Mouse (Mus musculus) lung, embryonic 16.5 days (tissue): ENCODE results near the gene Gm45234. TPM values are rescaled to one million over a fixed set of nuclear protein-coding genes. Genes with fewer than 3 reads are reported as not detected.

Experiments used
- ATAC-seq: fragments of 200-750 bp; cut with Nextera tagmentation; 2 replicates; pipeline ENCODE4 v1.8.0; 2017; ENCODE audit warnings: low read depth, mild to moderate bottlenecking, moderate library complexity
- H3K27ac ChIP-seq: fragments of 300-500 bp; sonication (generic); 2 replicates; pipeline ENCODE4 v1.5.1; 2014; ENCODE audit warnings: mild to moderate bottlenecking, control low read depth, low read length
- H3K27me3 ChIP-seq: fragments of 300-500 bp; sonication (generic); 2 replicates; pipeline ENCODE4 v1.6.1; 2014; ENCODE audit warnings: low read depth, low read length, mixed read lengths; ENCODE audit not compliant: control insufficient read depth, insufficient read depth
- H3K36me3 ChIP-seq: fragments of 300-500 bp; sonication (generic); 2 replicates; pipeline ENCODE4 v1.6.1; 2014; ENCODE audit warnings: low read length; ENCODE audit not compliant: control insufficient read depth, insufficient read depth
- H3K4me1 ChIP-seq: fragments of 300-500 bp; sonication (generic); replicated peaks from 2 replicates; pipeline ENCODE4 v1.6.1; 2014; ENCODE audit warnings: low read length, mixed read lengths; ENCODE audit not compliant: control insufficient read depth, insufficient read depth
- H3K4me2 ChIP-seq: fragments of 300-500 bp; sonication (generic); 2 replicates; pipeline ENCODE4 v1.6.1; 2014; ENCODE audit warnings: low read depth, low read length, control low read depth
- H3K4me3 ChIP-seq: fragments of 300-500 bp; sonication (generic); 2 replicates; pipeline ENCODE4 v1.5.1; 2014; ENCODE audit warnings: mild to moderate bottlenecking, low read length, control low read depth
- H3K9ac ChIP-seq: fragments of 300-500 bp; sonication (generic); 2 replicates; pipeline ENCODE4 v1.6.1; 2014; ENCODE audit warnings: low read length, control low read depth
- H3K9me3 ChIP-seq: fragments of 300-500 bp; sonication (generic); 2 replicates; pipeline ENCODE4 v1.6.1; 2016; ENCODE audit warnings: low read length; ENCODE audit not compliant: control insufficient read depth
- WGBS: fragments of 180-500 bp; shearing (Covaris S2); extraction: QIAGEN DNeasy Blood & Tissue Kit; methylation state at CpG from one replicate; pipeline ENCODE4 v1.1.7; 2014; 5-methylcytosine and 5-hydroxymethylcytosine counted together
- polyA plus RNA-seq: library from polyadenylated mRNA; unstranded; fragments of >200 nt; fragmentation: Nextera tagmentation; extraction: Ambion mirVana; gene quantifications from 2 replicates; pipeline ENCODE4 v1.2.1, GENCODE M21; 2015

Gm45234 gene
- polyA plus RNA-seq, 1 experiment from 2014 or later, result not detected

DNA sequence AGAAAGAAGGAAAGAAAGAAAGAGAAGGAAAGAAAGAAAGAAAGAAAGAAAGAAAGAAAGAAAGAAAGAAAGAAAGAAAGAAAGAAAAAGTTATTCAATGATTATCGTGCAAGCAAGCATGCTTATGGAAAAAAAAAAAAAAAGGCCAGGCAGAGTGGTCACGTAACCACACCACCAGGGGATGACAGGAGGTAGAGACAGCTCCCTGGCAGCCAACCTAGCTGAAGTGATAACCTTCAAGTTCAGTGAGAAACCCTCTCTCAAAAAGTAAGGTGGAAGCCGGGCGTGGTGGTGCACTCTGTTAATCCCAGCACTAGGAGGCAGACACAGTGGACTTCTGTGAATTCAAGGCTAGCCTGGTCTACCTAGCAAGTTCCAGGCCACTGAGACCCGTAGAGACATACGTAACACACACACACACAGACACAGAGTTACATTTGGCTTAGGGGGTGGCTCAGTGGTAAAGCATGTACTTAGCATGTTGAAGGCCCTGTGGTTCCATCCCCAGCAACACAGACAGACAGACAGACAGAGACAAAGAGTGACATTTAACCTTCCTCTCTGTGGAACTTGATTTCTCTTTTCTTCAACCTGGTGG is 32.8 kb downstream of the Gm45234 start:
- no peaks in the 10 kb centered on the region for H3K27me3 ChIP-seq
- 76% methylated on average over 6 of the region's 6 CpGs for WGBS
- no peak overlapping the region for H3K4me2 ChIP-seq
- no peaks in the 10 kb centered on the region for H3K9me3 ChIP-seq
- no peak overlapping the region for H3K27ac ChIP-seq
- H3K4me3 ChIP-seq, result no peak overlapping the region
- no peak for ATAC-seq
- H3K4me1 ChIP-seq, result no peaks in the 10 kb centered on the region
- H3K9ac ChIP-seq, result no peak overlapping the region
- H3K36me3 ChIP-seq, result no peaks in the 10 kb centered on the region

DNA sequence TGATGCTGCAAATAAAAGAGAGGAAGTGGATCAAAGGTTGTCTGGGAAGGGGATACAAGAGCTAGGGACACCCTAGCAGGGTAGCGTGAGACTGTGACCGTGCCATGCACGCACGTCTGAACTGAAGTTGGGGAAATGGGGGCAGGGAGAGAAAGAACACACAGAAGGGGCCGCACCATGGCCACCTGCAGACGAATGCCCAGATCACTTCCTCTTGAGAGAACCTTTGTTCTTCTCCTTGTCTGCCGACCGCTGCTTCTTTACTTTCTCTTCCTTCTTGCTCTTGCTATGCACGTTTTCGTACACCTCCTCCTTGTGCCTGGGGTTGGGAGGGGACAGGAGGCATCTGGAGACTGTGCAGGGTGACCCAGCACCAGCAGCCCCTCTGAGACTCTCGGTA is 34.9 kb downstream of the Gm45234 start:
- Histone ChIP-seq H3K27me3 (no peaks in the 10 kb centered on the region), H3K27ac (no peak overlapping the region), H3K4me1 (no peaks in the 10 kb centered on the region), H3K36me3 (peaks cover 4% of the 10 kb centered on the region), H3K4me2 (peak overlapping the region; percentile 55), H3K4me3 (no peak overlapping the region; the same call in 1 of the 2 replicates), H3K9me3 (no peaks in the 10 kb centered on the region), H3K9ac (no peak overlapping the region)
- 51% methylated on average over 11 of the region's 11 CpGs for WGBS
- ATAC-seq, result no peak

DNA sequence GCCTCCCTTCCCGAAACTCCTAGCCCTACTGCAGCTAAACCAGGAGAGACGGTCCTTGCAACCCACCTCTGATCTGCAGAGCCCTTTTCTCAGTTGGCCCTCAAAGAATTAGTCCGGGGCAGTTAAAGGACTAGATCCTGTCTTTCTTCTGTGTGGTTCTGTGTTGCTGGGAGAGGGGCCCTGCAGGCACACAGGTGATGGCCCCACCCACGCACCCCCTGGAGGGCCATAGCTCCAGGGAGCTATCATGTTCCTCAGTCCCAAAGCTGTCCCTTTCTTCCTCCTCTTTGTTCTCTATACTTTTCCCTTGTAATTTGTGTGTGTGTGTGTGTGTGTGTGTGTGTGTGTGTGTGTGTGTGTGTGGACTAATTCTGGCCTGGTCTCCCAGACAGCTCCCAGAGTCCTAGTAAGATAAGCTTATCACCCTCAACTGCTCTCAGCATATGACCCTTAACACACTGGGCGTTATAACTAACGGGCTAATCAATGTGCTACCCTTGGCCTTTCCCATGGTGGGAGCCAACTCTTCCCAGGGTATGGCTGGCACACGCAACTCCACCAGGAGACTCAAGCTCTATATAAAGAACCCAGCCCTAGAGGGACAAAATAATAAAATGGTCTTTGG is 36.4 kb downstream of the Gm45234 start:
- Histone ChIP-seq H3K4me2 (peak overlapping the region; percentile 55), H3K36me3 (peaks cover 12% of the 10 kb centered on the region), H3K4me3 (peak overlapping the region; percentile 55), H3K9ac (peak overlapping the region; percentile 81), H3K27ac (peak overlapping the region; percentile 93), H3K27me3 (no peaks in the 10 kb centered on the region), H3K4me1 (no peaks in the 10 kb centered on the region), H3K9me3 (no peaks in the 10 kb centered on the region)
- peak; percentile 29; the same call in 1 of the 2 replicates for ATAC-seq
- WGBS, result 42% methylated on average over 7 of the region's 7 CpGs

GRCm38 (mm10) chr6:124718703-124719102 is 37.1 kb downstream of the Gm45234 start:
- Histone ChIP-seq H3K9me3 (no peaks in the 10 kb centered on the region), H3K4me2 (peak overlapping the region; percentile 55), H3K27me3 (no peaks in the 10 kb centered on the region), H3K4me1 (peaks cover 2% of the 10 kb centered on the region), H3K4me3 (peak overlapping the region; percentile 55), H3K9ac (peak overlapping the region; percentile 81), H3K27ac (peak overlapping the region; percentile 93), H3K36me3 (peaks cover 18% of the 10 kb centered on the region)
- 46% methylated on average over 15 of the region's 16 CpGs for WGBS
- ATAC-seq, result peak; percentile 87

- H3K9ac ChIP-seq, result peak overlapping the region; percentile 73
- H3K4me3 ChIP-seq, result peak overlapping the region; percentile 55
- H3K9me3 ChIP-seq, result no peaks in the 10 kb centered on the region
- H3K4me1 ChIP-seq, result peaks cover 9% of the 10 kb centered on the region
- H3K27me3 ChIP-seq, result no peaks in the 10 kb centered on the region
- H3K4me2 ChIP-seq, result peak overlapping the region; percentile 53
- H3K36me3 ChIP-seq, result peaks cover 18% of the 10 kb centered on the region
- H3K27ac ChIP-seq, result peak overlapping the region; percentile 93
- ATAC-seq, result no peak
- 55% methylated on average over 13 of the region's 13 CpGs for WGBS
These were observed 37.9 kb downstream of the Gm45234 start for GRCm38 (mm10) chr6:124717968-124718367.

DNA sequence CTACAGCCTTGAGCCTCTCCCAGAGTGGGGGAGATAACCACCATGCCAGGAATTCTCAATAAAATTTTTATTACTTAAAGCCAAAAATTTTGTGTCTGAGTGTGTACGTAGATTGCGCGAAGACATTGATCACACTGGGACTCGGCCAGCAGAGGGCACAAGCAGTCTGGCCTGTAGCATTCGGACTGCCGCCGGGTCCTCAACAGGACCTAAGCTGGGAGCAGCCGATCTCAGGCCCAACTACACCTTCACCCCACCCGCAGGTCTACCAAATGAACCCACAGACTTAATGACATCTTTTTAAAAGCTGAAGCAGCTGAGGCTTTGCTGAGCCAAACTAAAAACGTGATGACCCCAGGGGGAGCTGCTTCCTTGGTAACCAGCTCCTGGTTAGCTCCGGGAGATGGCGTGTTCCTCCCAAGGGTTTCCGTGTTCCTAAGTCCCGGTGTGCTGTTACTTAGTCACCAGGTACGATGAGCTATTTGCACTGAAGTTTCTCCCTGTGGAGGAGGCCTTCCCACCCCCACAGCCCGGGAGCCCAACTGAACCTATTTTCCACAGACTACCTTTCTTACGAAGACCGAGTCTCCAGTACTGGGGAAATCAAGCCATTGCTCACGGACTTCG is 38.8 kb downstream of the Gm45234 start:
- H3K4me1 ChIP-seq, result peaks cover 11% of the 10 kb centered on the region
- peak overlapping the region; percentile 51 for H3K27ac ChIP-seq
- H3K4me3 ChIP-seq, result peak overlapping the region; percentile 55
- H3K36me3 ChIP-seq, result peaks cover 18% of the 10 kb centered on the region
- peak overlapping the region; percentile 73; the same call in 1 of the 2 replicates for H3K9ac ChIP-seq
- H3K4me2 ChIP-seq, result peak overlapping the region; percentile 53
- H3K27me3 ChIP-seq, result no peaks in the 10 kb centered on the region
- 53% methylated on average over 20 of the region's 20 CpGs for WGBS
- H3K9me3 ChIP-seq, result no peaks in the 10 kb centered on the region
- no peak for ATAC-seq

DNA sequence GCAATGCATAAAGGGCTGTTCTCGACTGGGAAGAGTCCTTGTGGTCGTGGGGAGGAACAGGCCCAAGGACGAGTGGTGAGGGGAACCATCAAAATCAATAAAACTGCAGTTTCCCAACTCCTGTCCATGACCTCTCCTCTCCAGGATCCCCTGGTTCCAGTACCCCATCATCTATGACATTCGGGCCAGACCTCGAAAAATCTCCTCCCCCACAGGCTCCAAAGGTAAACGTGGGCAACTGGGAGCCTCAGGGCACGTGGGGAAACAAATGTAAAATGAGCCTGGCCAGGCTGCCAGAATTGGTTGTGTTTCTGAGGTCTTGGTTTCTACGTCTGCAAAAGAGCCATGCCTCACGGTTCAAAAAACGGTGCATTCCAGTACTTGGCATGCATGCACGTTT is 42.9 kb downstream of the Gm45234 start:
- ATAC-seq, result no peak
- Histone ChIP-seq H3K4me1 (peaks cover 23% of the 10 kb centered on the region), H3K36me3 (peaks cover 18% of the 10 kb centered on the region), H3K9me3 (no peaks in the 10 kb centered on the region), H3K27ac (no peak overlapping the region; the same call in 1 of the 2 replicates), H3K27me3 (no peaks in the 10 kb centered on the region), H3K4me2 (peak overlapping the region; percentile 76), H3K4me3 (peak overlapping the region; percentile 69), H3K9ac (peak overlapping the region; percentile 81)
- WGBS, result 8% methylated on average over 11 of the region's 11 CpGs

DNA sequence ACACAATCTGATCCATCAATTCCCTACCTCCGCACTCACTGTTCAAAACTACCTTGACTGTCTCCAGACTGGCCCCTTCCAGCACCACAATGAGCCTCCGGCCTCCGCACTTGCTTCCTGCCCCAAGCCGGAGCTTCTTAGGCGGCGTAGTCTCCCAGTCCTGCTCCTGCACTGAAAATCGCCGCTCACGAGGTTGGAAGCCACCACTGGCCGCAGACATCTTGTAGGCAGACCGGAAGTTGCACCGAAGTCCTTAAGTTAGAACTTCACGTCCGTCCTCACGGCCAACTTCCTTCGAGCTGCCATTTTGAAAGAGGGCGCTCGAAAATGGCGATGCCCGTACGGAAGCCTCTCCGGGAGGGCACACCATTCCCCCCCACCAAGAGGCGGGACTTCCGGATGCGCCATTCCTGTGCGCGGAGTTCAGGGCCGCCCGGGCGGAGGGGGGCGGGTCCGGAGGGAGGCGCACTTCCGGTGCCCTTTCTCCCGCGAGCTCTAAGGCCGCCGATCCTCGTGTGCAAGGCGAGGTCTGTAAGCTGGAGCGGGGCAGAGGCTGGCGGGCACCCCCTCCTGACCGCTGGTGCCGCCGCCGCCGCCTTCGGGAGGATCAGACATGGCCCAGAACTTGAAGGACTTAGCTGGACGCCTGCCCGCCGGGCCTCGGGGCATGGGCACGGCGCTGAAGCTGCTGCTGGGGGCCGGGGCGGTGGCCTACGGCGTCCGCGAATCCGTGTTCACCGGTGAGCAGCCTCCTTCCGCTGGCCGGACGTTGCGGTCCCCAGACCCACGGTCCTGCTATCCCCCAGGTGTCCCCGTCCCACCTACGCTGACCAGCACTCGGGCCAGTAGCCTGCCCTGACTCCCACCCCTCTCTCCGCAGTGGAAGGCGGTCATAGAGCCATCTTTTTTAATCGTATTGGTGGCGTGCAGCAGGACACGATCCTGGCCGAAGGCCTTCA is 43.7 kb downstream of the Gm45234 start, which contains the start of the genes Emg1 and Phb2:
Emg1 (minus strand) TSS at position 355 of the 959 bp plus-strand sequence.
Phb2 (plus strand) TSS at position 513 of the 959 bp plus-strand sequence.
- WGBS, result under 1% methylated on average over 68 of the region's 76 CpGs
- peak; percentile 98 for ATAC-seq
- Histone ChIP-seq H3K27me3 (no peaks in the 10 kb centered on the region), H3K27ac (peak within 1 kb of the TSS; percentile 85), H3K4me1 (peaks cover 23% of the 10 kb centered on the region), H3K36me3 (peaks cover 18% of the 10 kb centered on the region), H3K4me2 (peak within 1 kb of the TSS; percentile 76), H3K9ac (peak within 1 kb of the TSS; percentile 81), H3K9me3 (no peaks in the 10 kb centered on the region), H3K4me3 (peak within 1 kb of the TSS; percentile 69)
